14 mouse cellular contexts compared by ENCODE assay signal in genomic region chr5:116009091-116009851, GRCm38 (mm10). TPM values are rescaled to one million over a fixed set of nuclear protein-coding genes. Genes with fewer than 3 reads are reported as not detected.
DNase-seq lines count a peak whose midpoint lies in the region; ATAC-seq and TF ChIP-seq lines count a peak whose summit lies in the region.
"Had no signal": no experiment of that assay in that cellular context is flagged by ENCODE, and none has a peak within 500 bp of the region (broad histone marks: within the 10 kb centered on the region; RNA-seq: fewer than 3 reads in every experiment).

No protein-coding gene starts in this region.

- H3K36me3 ChIP-seq in intestine, postnatal 0 days (ENCODE audit: control insufficient read depth, insufficient read depth): peaks cover 11% of the 10 kb centered on the region
- H3K36me3 ChIP-seq in lung, embryonic 16.5 days (ENCODE audit: control insufficient read depth, insufficient read depth, low read length): peaks cover 12% of the 10 kb centered on the region
- H3K36me3 ChIP-seq in stomach, embryonic 16.5 days (ENCODE audit: control insufficient read depth, insufficient read depth, low read length): peaks cover 11% of the 10 kb centered on the region

- peak; percentile 24 to 50 for DNase-seq in urinary bladder, adult 18-20 months (ENCODE audit: low spot score in 2 of 2)
- DNase-seq in urinary bladder, postnatal 25 days (ENCODE audit: low spot score): no peak
- no peak for DNase-seq in heart, postnatal 4 days
- no peak for DNase-seq in spleen, postnatal 14 days (ENCODE audit: low spot score in 2 of 2)
- DNase-seq: forebrain, postnatal 0 days; thymus, postnatal 4 days had no signal

- no peak overlapping the region for H3K9ac ChIP-seq in intestine, postnatal 0 days (ENCODE audit: low read depth, low read length)
- H3K9ac ChIP-seq in lung, embryonic 16.5 days (ENCODE audit: low read length): no peak overlapping the region
- H3K9ac ChIP-seq in stomach, embryonic 16.5 days (ENCODE audit: low read length): no peak overlapping the region
- H3K9ac ChIP-seq: forebrain, postnatal 0 days; midbrain, embryonic 15.5 days had no signal

- peak; percentile 57 for ATAC-seq in intestine, postnatal 0 days
- peak; percentile 88 for ATAC-seq in lung, embryonic 16.5 days (ENCODE audit: low read depth)
- ATAC-seq in stomach, embryonic 16.5 days (ENCODE audit: insufficient read depth, low FRiP score): peak; percentile 56; the same call in 1 of the 2 replicates
- ATAC-seq in megakaryocyte-erythroid progenitor cell, adult 5-6 weeks (replicated peaks; ENCODE audit: low FRiP score, low TSS enrichment, poor library complexity, severe bottlenecking): no peak
- ATAC-seq: forebrain, postnatal 0 days; hindbrain, postnatal 0 days; midbrain, embryonic 15.5 days had no signal

- H3K27ac ChIP-seq in intestine, postnatal 0 days (ENCODE audit: low read depth, low read length): peak overlapping the region; percentile 67
- peak overlapping the region; percentile 96 for H3K27ac ChIP-seq in lung, embryonic 16.5 days (ENCODE audit: low read length)
- H3K27ac ChIP-seq in stomach, embryonic 16.5 days (ENCODE audit: low read length): peak overlapping the region; percentile 68
- H3K27ac ChIP-seq: heart, embryonic 10.5 days; hindbrain, postnatal 0 days; midbrain, embryonic 15.5 days had no signal

- 42% methylated on average over 15 of the region's 15 CpGs for WGBS in intestine, postnatal 0 days
- WGBS in lung, embryonic 16.5 days: 60% methylated on average over 15 of the region's 15 CpGs
- 64% methylated on average over 15 of the region's 15 CpGs for WGBS in stomach, embryonic 16.5 days

- no peak overlapping the region for H3K4me2 ChIP-seq in intestine, postnatal 0 days (replicated peaks; ENCODE audit: low read depth)
- H3K4me2 ChIP-seq in lung, embryonic 16.5 days (ENCODE audit: low read depth, low read length): 0 out of 2 replicates have a peak overlapping the region, but pooled peaks have one; percentile 6
- no peak overlapping the region for H3K4me2 ChIP-seq in stomach, embryonic 16.5 days (ENCODE audit: low read depth, low read length)
- H3K4me2 ChIP-seq: liver, embryonic 11.5 days; midbrain, embryonic 15.5 days had no signal

- TF ChIP-seq CTCF in intestine, postnatal 0 days (IDR thresholded peaks at IDR 0.05; ENCODE audit: low read depth): no peak

- no peaks in the 10 kb centered on the region for H3K9me3 ChIP-seq in intestine, postnatal 0 days (ENCODE audit: control insufficient read depth)
- H3K9me3 ChIP-seq in lung, embryonic 16.5 days (ENCODE audit: control insufficient read depth, low read length): no peaks in the 10 kb centered on the region
- H3K9me3 ChIP-seq in stomach, embryonic 16.5 days (replicated peaks; ENCODE audit: control insufficient read depth, low read length): no peaks in the 10 kb centered on the region
- H3K9me3 ChIP-seq: heart, embryonic 10.5 days; midbrain, embryonic 15.5 days had no signal

- peaks cover 1% of the 10 kb centered on the region; the same call in 1 of the 2 replicates for H3K4me1 ChIP-seq in intestine, postnatal 0 days (replicated peaks; ENCODE audit: control insufficient read depth, insufficient read depth, low read length)
- peaks cover 16% of the 10 kb centered on the region for H3K4me1 ChIP-seq in lung, embryonic 16.5 days (replicated peaks; ENCODE audit: control insufficient read depth, insufficient read depth, low read length)
- no peaks in the 10 kb centered on the region for H3K4me1 ChIP-seq in stomach, embryonic 16.5 days (ENCODE audit: control insufficient read depth, insufficient read depth, low read length)
- H3K4me1 ChIP-seq: midbrain, embryonic 15.5 days had no signal

- no peak overlapping the region for H3K4me3 ChIP-seq in intestine, postnatal 0 days (ENCODE audit: low read depth, low read length)
- no peak overlapping the region for H3K4me3 ChIP-seq in lung, embryonic 16.5 days (ENCODE audit: low read length)
- no peak overlapping the region for H3K4me3 ChIP-seq in stomach, embryonic 16.5 days (replicated peaks; ENCODE audit: low read length)
- H3K4me3 ChIP-seq: heart, embryonic 10.5 days; midbrain, embryonic 15.5 days had no signal

- H3K27me3 ChIP-seq in intestine, postnatal 0 days (replicated peaks; ENCODE audit: control insufficient read depth, insufficient read depth, low read length): no peaks in the 10 kb centered on the region
- no peaks in the 10 kb centered on the region for H3K27me3 ChIP-seq in lung, embryonic 16.5 days (ENCODE audit: control insufficient read depth, insufficient read depth, low read depth, low read length)
- no peaks in the 10 kb centered on the region for H3K27me3 ChIP-seq in stomach, embryonic 16.5 days (ENCODE audit: control insufficient read depth, insufficient read depth, low read length)
- H3K27me3 ChIP-seq: midbrain, embryonic 15.5 days had no signal

RNA-seq across cellular contexts. Expression of gene Prkab1, which starts 15.0 kb away (rescaled TPM):
- 77.8 and 80.6 TPM in 2 replicates for polyA plus RNA-seq in intestine, postnatal 0 days (2015; fragmentation: Nextera tagmentation; extraction: Ambion mirVana)
- 80.2 and 82.8 TPM in 2 replicates for polyA plus RNA-seq in lung, embryonic 16.5 days (2015; fragmentation: Nextera tagmentation; extraction: Ambion mirVana)
- polyA plus RNA-seq in stomach, embryonic 16.5 days (2015; fragmentation: Nextera tagmentation; extraction: Ambion mirVana): 71.1 and 75.5 TPM in 2 replicates
- total RNA-seq in heart, postnatal 4 days (2021): 10 to 100 TPM; 67.9 to 72.7 TPM
- 123 and 161 TPM in 2 replicates for total RNA-seq in megakaryocyte-erythroid progenitor cell, adult 5-6 weeks (2014; fragmentation: Nextera tagmentation)
- 46.7 and 71.5 TPM in 2 replicates for total RNA-seq in megakaryocyte-erythroid progenitor cell, adult 5-6 weeks (2017)

Comparison
In these comparisons a context has a peak if more than half of its experiments do, and no peak if none do; other contexts are left out.
1. DNase-seq: peak in urinary bladder, adult 18-20 months (2 of 2); none in urinary bladder, postnatal 25 days (single experiment), heart, postnatal 4 days (single experiment) and spleen, postnatal 14 days (0 of 2).
2. Peak in every context shown above with its lines, with median percentiles within 50 percentile points of each other: H3K27ac ChIP-seq.